Mouse (Mus musculus): ENCODE results near the gene Supt16.
A peak's percentile ranks its signal among the peaks of the same experiment; 100 is the strongest.

Supt16 gene

GRCm38 (mm10) chr14:52144165-52144564 lies 53.1 kb downstream of the Supt16 start:
- DNase-seq, result no peak

GRCm38 (mm10) chr14:52141445-52142127 lies 55.6 kb downstream of the Supt16 start:
- no peak for DNase-seq

GRCm38 (mm10) chr14:52140577-52141444 lies 56.4 kb downstream of the Supt16 start:
- DNase-seq, result no peak

GRCm38 (mm10) chr14:52133584-52133983 lies 63.6 kb downstream of the Supt16 start:
- no peak for DNase-seq

- peak; percentile 16 to 44 for DNase-seq
Observed at GRCm38 (mm10) chr14:52124636-52125035, 72.6 kb downstream of the Supt16 start.

GRCm38 (mm10) chr14:52123918-52124317 lies 73.3 kb downstream of the Supt16 start:
- peak; percentile 72 to 89 for DNase-seq

- no peak for DNase-seq
Observed at GRCm38 (mm10) chr14:52120169-52120568, 77.0 kb downstream of the Supt16 start.

GRCm38 (mm10) chr14:52118823-52119608 lies 78.2 kb downstream of the Supt16 start:
- DNase-seq, result peak; percentile 66 to 76

GRCm38 (mm10) chr14:52118456-52118822 lies 78.8 kb downstream of the Supt16 start:
- DNase-seq, result peak in 1 of 2 experiments; percentile 21

GRCm38 (mm10) chr14:52117241-52117640 lies 80.0 kb downstream of the Supt16 start:
- DNase-seq, result no peak

- no peak for DNase-seq
Observed at GRCm38 (mm10) chr14:52114101-52114500, 83.1 kb downstream of the Supt16 start.
